Mouse (Mus musculus) neural tube, embryonic 13.5 days (tissue): ENCODE data around the gene A330070K13Rik. TPM values are rescaled to one million over a fixed set of nuclear protein-coding genes. Genes with fewer than 3 reads are reported as not detected.

Source experiments
- ATAC-seq: fragments of 200-750 bp; cut with Nextera tagmentation; 2 replicates; pipeline ENCODE4 v1.8.0; 2017; ENCODE audit warnings: low read depth, mild to moderate bottlenecking, moderate TSS enrichment, moderate library complexity
- H3K27ac ChIP-seq: fragments of 300-500 bp; sonication (generic); replicated peaks from 2 replicates; pipeline ENCODE4 v1.5.1; 2015; ENCODE audit warnings: moderate library complexity, mild to moderate bottlenecking, inconsistent platforms
- H3K27me3 ChIP-seq: fragments of 300-500 bp; sonication (generic); 2 replicates; pipeline ENCODE4 v1.6.1; 2015; ENCODE audit warnings: mild to moderate bottlenecking, inconsistent platforms
- H3K36me3 ChIP-seq: fragments of 300-500 bp; sonication (generic); 2 replicates; pipeline ENCODE4 v1.6.1; 2015; ENCODE audit warnings: mild to moderate bottlenecking, inconsistent platforms
- H3K4me1 ChIP-seq: fragments of 300-500 bp; sonication (generic); replicated peaks from 2 replicates; pipeline ENCODE4 v1.6.1; 2015; ENCODE audit warnings: inconsistent platforms
- H3K4me2 ChIP-seq: fragments of 300-500 bp; sonication (generic); 2 replicates; pipeline ENCODE4 v1.6.1; 2015; ENCODE audit warnings: inconsistent platforms, mild to moderate bottlenecking, moderate library complexity
- H3K4me3 ChIP-seq: fragments of 300-500 bp; sonication (generic); 2 replicates; pipeline ENCODE4 v1.5.1; 2015; ENCODE audit warnings: mild to moderate bottlenecking, inconsistent platforms
- H3K9ac ChIP-seq: fragments of 300-500 bp; sonication (generic); 2 replicates; pipeline ENCODE4 v1.6.1; 2015; ENCODE audit warnings: moderate library complexity, mild to moderate bottlenecking, inconsistent platforms
- H3K9me3 ChIP-seq: fragments of 300-500 bp; sonication (generic); 2 replicates; pipeline ENCODE4 v1.6.1; 2016; ENCODE audit warnings: inconsistent platforms
- WGBS: fragments of 180-500 bp; shearing (Covaris S2); methylation state at CpG from one replicate; pipeline ENCODE4 v1.1.7; 2015; 5-methylcytosine and 5-hydroxymethylcytosine counted together
- polyA plus RNA-seq: library from polyadenylated mRNA; unstranded; fragments of >200 nt; fragmentation: Nextera tagmentation; extraction: Ambion mirVana; gene quantifications from 2 replicates; pipeline ENCODE4 v1.2.1, GENCODE M21; 2015

Gene A330070K13Rik
- not detected in 2 replicates for polyA plus RNA-seq

DNA sequence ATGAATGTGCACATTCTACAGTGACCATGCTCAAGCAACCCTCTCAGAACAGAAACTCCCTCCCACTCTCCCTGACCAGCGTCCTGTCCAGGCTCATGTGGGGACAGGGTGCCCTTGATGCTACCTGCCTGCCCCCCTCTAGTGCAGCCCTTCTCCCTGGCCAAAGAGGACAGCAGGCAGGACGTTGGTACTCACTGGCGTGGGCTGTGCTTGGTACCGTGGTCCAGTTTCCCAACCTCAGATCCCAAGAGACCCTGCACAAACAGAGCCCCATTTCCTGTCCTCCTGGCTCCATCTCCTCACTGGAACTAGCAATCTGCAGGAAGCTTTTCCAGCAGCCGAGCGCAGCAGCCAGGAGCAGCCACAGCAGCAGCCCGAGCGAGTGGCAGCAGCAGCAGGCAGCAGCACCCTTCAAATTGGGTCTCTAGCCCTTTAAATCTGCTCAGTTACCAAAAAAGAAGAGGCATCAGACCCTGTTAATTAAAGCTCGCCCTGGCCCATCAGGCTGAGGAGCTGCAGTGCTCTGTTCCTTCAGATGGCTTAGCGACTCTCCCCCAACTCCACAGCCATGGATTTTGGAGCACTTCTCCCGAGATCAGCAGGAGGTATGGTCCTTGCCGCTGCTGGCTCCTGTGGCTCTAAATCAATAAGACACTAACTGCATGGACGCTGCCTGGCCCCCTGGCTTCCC lies at the start of gene A330070K13Rik:
A330070K13Rik (minus strand) TSS at position 410 of the 691 bp plus-strand sequence.
- Histone ChIP-seq H3K9ac (peak within 1 kb of the TSS; percentile 44), H3K27me3 (no peaks in the 10 kb centered on the region), H3K4me1 (peaks cover 25% of the 10 kb centered on the region), H3K4me3 (peak within 1 kb of the TSS; percentile 18), H3K9me3 (no peaks in the 10 kb centered on the region), H3K36me3 (no peaks in the 10 kb centered on the region), H3K27ac (peak within 1 kb of the TSS; percentile 38; the same call in 1 of the 2 replicates), H3K4me2 (peak within 1 kb of the TSS; percentile 52)
- WGBS = 17% methylated on average over 13 of the region's 13 CpGs
- no peak for ATAC-seq

DNA sequence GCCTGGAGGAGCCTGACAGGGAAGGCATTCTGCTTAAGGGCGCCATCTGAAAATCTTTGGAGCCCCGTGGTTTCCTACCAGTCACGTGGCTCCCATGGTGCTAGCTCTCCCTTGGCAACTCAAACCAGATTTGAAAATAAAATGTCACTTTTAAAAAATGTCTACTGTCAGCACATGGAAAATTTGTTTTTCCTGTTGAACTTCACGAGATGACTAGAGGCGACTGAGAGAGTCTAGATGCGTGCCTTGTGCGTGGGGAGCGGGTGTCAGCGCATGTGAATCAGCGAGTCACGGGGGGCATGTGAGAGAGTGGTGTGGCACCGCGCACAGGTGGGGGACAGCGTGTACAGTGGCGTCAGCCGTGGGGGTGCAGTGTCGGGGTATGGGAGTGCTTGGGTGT lies 27.1 kb upstream of the A330070K13Rik start:
- WGBS = 94% methylated on average over 17 of the region's 17 CpGs
- Histone ChIP-seq H3K4me1 (no peaks in the 10 kb centered on the region), H3K36me3 (no peaks in the 10 kb centered on the region), H3K27ac (no peak overlapping the region), H3K9me3 (0 out of 2 replicates have a peak, but pooled peaks cover 6% of the 10 kb centered on the region), H3K27me3 (no peaks in the 10 kb centered on the region), H3K4me2 (no peak overlapping the region), H3K9ac (no peak overlapping the region), H3K4me3 (no peak overlapping the region)
- ATAC-seq = no peak

DNA sequence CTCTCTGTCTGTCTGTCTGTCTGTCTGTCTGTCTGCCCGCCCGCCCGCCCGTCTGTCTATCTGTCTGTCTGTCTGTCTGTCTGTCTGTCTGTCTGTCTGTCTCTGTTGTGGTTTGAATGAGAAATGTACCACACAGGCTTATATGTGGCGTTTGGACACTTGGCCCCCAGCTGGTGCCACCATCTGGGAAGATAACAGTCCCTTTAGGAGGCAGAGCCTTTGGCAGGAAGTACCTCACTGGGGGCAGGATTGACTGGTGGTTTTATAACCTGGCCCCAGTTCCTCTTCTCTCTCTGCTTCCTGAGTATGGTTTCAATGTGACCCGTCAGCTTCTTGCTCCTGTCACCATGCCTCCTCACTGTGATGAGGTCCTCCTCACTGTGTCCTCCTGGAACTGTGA lies 25.3 kb upstream of the A330070K13Rik start:
- no peaks in the 10 kb centered on the region for H3K4me1 ChIP-seq
- H3K4me3 ChIP-seq = no peak overlapping the region
- H3K27ac ChIP-seq = no peak overlapping the region
- 0 out of 2 replicates have a peak, but pooled peaks cover 6% of the 10 kb centered on the region for H3K9me3 ChIP-seq
- H3K27me3 ChIP-seq = no peaks in the 10 kb centered on the region
- H3K36me3 ChIP-seq = no peaks in the 10 kb centered on the region
- no peak overlapping the region for H3K4me2 ChIP-seq
- no peak for ATAC-seq
- no peak overlapping the region for H3K9ac ChIP-seq
- 90% methylated on average over 6 of the region's 6 CpGs for WGBS

DNA sequence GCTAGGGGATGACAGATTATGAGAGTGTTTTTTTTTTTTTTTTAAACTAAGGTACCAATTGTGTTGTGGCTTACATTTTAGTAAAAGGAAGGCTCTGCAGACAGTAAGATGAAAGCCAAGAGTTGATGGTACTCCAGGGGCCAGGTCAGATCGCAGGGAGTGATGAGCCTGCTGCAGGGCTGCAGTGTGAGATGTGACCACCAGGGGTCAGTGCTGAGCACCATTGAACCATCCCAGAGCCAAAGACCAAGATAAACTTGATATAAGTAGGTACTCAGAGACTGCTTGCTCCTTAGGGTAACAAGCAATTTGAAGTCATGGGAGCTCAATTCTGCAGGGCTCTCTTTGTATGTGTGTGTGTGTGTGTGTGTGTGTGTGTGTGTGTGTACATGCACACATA lies 20.8 kb upstream of the A330070K13Rik start:
- H3K9me3 ChIP-seq = no peaks in the 10 kb centered on the region
- H3K27ac ChIP-seq = no peak overlapping the region
- no peak overlapping the region for H3K4me3 ChIP-seq
- H3K36me3 ChIP-seq = no peaks in the 10 kb centered on the region
- H3K4me2 ChIP-seq = no peak overlapping the region
- H3K27me3 ChIP-seq = no peaks in the 10 kb centered on the region
- no peak for ATAC-seq
- 23% methylated on average over 1 of the region's 1 CpGs for WGBS
- no peak overlapping the region for H3K9ac ChIP-seq
- H3K4me1 ChIP-seq = no peaks in the 10 kb centered on the region

DNA sequence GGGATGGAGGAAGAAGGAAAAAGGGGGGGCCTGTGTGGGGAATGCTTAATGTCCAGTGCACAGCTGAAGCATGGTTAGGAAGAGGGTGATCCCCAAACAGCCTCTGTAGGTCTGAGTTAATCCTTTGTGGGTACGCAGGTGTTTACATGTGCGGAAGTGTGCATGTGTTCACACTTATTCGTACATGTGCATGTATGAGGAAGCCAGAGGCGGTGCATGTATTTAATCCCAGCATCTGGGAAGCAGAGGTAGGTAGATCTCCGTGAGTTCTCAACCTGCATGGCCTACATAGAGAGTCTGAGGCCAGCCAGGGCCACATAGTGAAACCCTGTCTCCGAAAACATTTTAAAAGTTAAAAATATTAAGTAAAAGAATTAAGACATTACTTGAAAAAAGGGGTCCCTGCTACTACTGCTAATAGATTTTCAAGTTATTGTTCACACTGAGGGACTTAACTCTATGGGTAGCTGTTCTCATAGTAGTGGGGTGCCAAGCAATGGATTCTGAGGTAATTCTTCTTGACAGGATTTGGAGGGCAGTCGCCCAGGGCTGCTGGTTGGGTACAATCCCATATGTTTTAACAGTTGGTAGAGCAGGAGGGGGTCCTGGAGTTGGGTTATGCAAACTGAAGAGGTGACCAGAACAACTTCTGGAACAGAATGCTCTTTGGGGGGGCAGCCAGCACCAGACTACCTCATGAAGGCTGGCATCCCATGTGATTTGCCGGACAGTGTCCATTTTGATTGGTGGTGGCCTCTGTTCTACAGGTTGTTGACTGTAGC lies 15.9 kb upstream of the A330070K13Rik start:
- H3K9ac ChIP-seq = no peak overlapping the region
- no peak overlapping the region for H3K4me3 ChIP-seq
- H3K27me3 ChIP-seq = no peaks in the 10 kb centered on the region
- ATAC-seq = no peak
- H3K4me1 ChIP-seq = no peaks in the 10 kb centered on the region
- WGBS = 93% methylated on average over 8 of the region's 8 CpGs
- H3K4me2 ChIP-seq = no peak overlapping the region
- H3K27ac ChIP-seq = no peak overlapping the region
- H3K9me3 ChIP-seq = no peaks in the 10 kb centered on the region
- H3K36me3 ChIP-seq = no peaks in the 10 kb centered on the region

DNA sequence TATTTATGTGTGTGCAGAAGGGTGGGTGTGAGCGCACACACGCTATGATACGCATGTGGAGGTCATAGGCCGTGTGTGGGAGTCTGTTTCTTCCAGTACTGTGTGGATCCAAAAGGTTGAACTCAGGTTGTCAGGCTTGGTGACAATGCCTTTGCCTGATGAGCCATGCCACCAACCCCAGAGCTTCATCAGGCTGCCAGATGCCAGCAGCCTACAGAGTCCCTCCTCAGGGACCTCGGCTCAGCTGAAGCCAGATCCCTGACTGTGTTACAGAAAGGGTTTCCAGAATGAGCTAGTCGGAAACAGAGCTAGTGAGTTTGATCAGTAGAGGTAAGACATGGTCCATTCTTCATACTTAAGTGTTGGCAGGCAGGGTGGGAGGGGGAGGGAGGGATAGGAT lies 10.7 kb upstream of the A330070K13Rik start:
- 71% methylated on average over 6 of the region's 6 CpGs for WGBS
- H3K9ac ChIP-seq = no peak overlapping the region
- peaks cover 11% of the 10 kb centered on the region for H3K4me1 ChIP-seq
- no peak for ATAC-seq
- H3K9me3 ChIP-seq = no peaks in the 10 kb centered on the region
- no peak overlapping the region for H3K4me3 ChIP-seq
- peak overlapping the region; percentile 9; the same call in 1 of the 2 replicates for H3K27ac ChIP-seq
- H3K36me3 ChIP-seq = no peaks in the 10 kb centered on the region
- H3K4me2 ChIP-seq = no peak overlapping the region
- H3K27me3 ChIP-seq = no peaks in the 10 kb centered on the region

DNA sequence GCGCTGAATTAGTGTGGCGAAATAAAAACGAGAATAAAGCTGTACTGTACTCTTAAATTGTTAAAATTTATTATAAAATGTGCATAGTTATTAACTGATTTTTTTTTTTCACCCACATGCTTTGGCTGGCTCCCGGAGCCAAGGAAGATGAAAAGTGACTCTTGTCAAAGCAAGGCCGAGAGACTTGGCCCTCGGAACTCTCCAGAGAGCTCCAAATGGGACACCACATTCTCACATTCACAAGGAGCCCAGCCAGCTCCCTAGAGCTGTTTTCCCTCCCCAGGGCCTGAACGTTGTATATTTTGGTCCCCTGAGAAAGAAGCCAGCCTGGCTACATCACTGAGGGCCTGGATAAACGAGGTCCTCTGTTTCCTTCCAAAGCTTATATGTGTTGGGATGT lies 10.0 kb upstream of the A330070K13Rik start:
- Histone ChIP-seq H3K9me3 (no peaks in the 10 kb centered on the region), H3K36me3 (no peaks in the 10 kb centered on the region), H3K4me1 (peaks cover 11% of the 10 kb centered on the region), H3K9ac (no peak overlapping the region), H3K4me2 (no peak overlapping the region), H3K27me3 (no peaks in the 10 kb centered on the region), H3K27ac (peak overlapping the region; percentile 49), H3K4me3 (no peak overlapping the region)
- 71% methylated on average over 8 of the region's 8 CpGs for WGBS
- ATAC-seq = no peak

DNA sequence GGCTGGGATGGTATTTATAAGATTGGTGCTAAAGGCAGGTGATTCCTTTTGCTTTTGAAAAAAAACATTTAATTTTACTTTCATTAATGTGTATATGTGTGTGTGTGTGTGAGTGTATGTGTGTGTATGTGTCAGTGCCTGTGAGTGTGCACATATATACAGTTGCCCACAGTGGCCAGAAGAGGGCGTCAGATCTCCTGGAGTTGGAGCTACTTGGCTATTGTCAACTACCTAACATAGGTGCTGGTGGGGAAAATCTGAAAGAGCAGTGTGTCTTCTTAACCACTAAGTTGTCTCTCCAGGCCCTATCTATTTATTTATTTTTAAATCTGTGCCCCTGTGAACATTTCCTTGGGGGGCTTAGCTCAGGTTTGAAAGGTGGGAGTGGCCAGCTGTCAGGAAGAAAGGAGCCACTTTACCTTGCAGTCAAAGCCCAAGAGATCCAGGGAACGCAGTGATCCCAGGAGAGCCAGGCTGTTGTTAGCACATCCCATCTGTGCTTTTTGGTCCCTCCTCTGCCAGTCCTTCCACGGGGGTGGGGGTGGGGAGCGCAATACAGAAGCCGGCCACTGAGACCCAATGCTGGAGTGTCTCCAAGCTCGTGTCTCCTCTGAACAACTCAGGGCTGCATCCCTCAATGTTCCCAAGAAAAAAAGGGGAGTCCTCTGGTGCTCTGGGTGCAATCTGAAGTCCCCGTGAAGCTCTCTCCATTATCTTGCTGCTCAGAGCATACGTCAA lies 9.4 kb upstream of the A330070K13Rik start:
- no peaks in the 10 kb centered on the region for H3K9me3 ChIP-seq
- no peaks in the 10 kb centered on the region for H3K36me3 ChIP-seq
- 46% methylated on average over 8 of the region's 8 CpGs for WGBS

DNA sequence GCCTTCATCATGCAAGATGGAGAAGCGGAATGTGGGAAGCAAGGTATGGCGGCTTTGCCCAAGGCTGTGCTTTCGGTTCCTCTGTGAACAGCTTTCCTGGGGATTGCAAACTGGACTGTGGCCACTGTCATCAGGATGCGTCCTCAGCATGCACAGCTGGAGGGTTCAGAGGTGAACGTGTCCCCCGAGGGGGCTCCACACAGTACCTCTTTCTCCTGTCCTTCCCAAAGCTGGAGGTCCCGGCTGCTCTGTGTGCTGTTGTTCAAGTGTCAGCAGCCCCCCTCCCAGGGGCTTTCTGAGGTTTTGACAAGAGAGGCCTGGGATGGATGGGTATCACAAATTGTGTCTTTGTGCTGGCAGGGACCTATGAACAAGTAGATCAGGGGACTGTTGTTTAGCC lies 2.0 kb upstream of the A330070K13Rik start:
- no peaks in the 10 kb centered on the region for H3K27me3 ChIP-seq
- H3K9me3 ChIP-seq = no peaks in the 10 kb centered on the region
- H3K4me2 ChIP-seq = no peak overlapping the region
- WGBS = 52% methylated on average over 7 of the region's 7 CpGs
- no peaks in the 10 kb centered on the region for H3K36me3 ChIP-seq
- H3K27ac ChIP-seq = no peak overlapping the region
- no peak overlapping the region for H3K9ac ChIP-seq
- no peak overlapping the region for H3K4me3 ChIP-seq
- ATAC-seq = no peak
- peaks cover 25% of the 10 kb centered on the region for H3K4me1 ChIP-seq

More for the DNA sequence above, 9.4 kb upstream of the A330070K13Rik start:
- ATAC-seq = peak; percentile 40; the same call in 1 of the 2 replicates
- Histone ChIP-seq H3K4me1 (peaks cover 11% of the 10 kb centered on the region), H3K9ac (no peak overlapping the region), H3K27me3 (no peaks in the 10 kb centered on the region), H3K4me2 (no peak overlapping the region), H3K4me3 (no peak overlapping the region), H3K27ac (peak overlapping the region; percentile 49; the same call in 1 of the 2 replicates)

DNA sequence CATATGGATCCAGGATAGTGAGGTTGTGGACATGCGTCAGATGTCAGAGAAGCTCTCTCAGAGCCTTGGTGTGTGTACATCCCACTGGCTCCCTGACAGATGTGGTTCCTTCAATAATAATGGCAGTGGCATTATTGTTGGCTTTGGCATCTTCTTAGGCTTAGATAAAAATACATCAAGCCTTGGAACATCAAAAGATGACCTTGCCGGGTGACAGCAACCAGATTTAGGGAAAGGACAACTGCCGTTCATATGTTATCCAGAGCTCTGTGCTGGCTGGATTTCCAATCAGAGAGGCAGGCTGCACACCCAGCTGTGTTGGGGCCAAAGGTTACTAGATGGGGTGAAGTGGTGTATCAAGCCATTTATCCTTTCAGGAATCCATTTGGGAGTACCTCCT lies 9.0 kb downstream of the A330070K13Rik start:
- H3K27ac ChIP-seq = no peak overlapping the region
- no peaks in the 10 kb centered on the region for H3K4me1 ChIP-seq
- ATAC-seq = no peak
- no peaks in the 10 kb centered on the region for H3K9me3 ChIP-seq
- H3K4me2 ChIP-seq = no peak overlapping the region
- no peak overlapping the region for H3K4me3 ChIP-seq
- WGBS = 88% methylated on average over 3 of the region's 3 CpGs
- no peaks in the 10 kb centered on the region for H3K27me3 ChIP-seq
- H3K36me3 ChIP-seq = no peaks in the 10 kb centered on the region
- H3K9ac ChIP-seq = no peak overlapping the region

DNA sequence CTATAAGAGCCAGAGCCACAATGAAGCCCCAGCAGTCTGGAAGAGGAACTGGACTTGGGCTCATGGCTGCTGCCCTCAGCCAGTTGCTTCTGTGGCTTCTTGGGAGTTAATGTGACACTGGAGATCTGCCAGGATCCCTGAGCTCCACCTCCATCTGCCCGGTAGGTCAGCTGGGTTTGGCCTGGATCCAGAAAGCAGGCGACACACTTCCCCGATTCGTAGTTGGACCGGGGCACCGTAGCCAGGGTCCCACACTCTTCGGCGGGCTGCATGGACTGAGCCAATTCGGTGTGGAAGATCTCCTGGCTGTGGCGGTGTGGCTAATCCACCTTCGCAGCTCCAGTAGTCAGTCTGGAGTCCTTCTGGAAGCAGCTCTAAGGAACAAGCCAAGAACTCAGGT lies 15.2 kb downstream of the A330070K13Rik start, which contains the start of gene Caln1:
Caln1 (plus strand) TSS at position 219 of the 400 bp plus-strand sequence.
- Histone ChIP-seq H3K4me2 (no peak within 1 kb of the TSS), H3K9me3 (no peaks in the 10 kb centered on the region), H3K4me1 (no peaks in the 10 kb centered on the region), H3K36me3 (no peaks in the 10 kb centered on the region), H3K4me3 (no peak within 1 kb of the TSS), H3K27ac (no peak within 1 kb of the TSS), H3K9ac (no peak within 1 kb of the TSS), H3K27me3 (no peaks in the 10 kb centered on the region)
- ATAC-seq = no peak
- 69% methylated on average over 11 of the region's 11 CpGs for WGBS

DNA sequence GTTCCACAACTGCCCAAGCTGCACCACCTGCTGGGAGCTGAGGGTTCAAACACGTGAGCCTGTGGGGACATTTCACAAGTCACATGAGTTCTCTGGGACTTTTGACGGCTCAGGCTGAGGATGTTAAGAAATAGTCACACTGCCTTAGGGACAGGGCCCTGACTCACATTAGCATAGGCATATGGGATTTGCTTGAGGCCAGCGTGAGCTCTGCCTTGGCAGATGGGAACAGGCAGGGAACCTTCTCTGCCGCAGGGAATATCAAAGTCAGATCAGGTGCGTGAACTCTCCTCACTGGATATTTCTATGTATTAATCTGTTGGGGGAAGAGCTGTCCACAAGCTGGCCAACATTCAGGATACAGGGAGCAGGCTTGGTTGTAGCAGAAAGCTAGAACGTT lies 16.2 kb downstream of the A330070K13Rik start:
- H3K9me3 ChIP-seq = no peaks in the 10 kb centered on the region
- 81% methylated on average over 6 of the region's 6 CpGs for whole genome bisulfite sequencing
- no peak overlapping the region for H3K9ac ChIP-seq
- H3K36me3 ChIP-seq = no peaks in the 10 kb centered on the region
- H3K4me3 ChIP-seq = no peak overlapping the region
- no peaks in the 10 kb centered on the region for H3K27me3 ChIP-seq
- H3K4me2 ChIP-seq = no peak overlapping the region
- ATAC-seq = no peak
- H3K27ac ChIP-seq = no peak overlapping the region
- H3K4me1 ChIP-seq = no peaks in the 10 kb centered on the region
